23 mouse cellular contexts compared by ENCODE assay signal in the genomic region with DNA sequence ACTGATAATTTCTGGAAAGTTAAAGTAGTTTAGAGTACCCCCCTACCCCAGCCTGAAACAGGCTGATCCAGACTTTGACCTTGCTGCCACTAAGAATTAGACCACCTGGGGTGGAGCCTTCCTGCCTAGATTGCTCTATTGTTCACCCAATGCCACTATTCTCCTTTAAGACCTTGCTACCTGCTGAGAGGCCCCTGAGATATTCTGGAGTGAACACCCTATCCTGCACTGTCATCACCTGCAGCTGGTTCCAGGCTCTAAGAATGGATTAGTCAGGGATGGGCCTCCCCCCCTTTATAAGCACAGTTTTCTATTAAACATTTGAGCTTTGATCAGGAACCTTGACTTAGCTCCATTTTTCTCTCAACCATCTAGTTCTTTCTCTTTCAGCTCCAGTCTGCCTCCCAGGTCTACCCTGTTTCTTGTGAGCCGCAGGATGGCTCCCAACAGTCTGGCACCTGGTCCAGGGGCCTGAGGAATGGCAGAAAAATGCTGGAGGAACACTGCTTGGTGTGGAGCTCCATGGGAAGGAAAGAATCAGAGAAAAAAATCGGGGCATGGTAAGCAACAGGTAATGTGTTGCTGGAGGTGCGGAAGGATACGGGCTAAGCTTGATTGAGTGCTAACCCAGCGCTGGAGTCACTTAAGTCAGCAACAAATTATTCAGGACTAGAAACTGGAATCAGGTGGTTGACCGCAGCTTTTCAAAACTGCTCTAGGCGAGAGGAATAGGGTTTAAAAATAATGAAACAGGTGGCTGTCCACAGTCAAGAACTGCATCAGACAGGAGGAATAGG.
"Had no signal": no experiment of that assay in that cellular context is flagged by ENCODE, and none has a peak within 500 bp of the region (broad histone marks: within the 10 kb centered on the region; RNA-seq: fewer than 3 reads in every experiment).

No protein-coding gene starts in this region.

- H3K9me3 ChIP-seq: liver, embryonic 12.5 days; liver, embryonic 15.5 days; lung, embryonic 15.5 days; megakaryocyte, embryonic 14.5 days; midbrain, embryonic 13.5 days had no signal

- H3K4me2 ChIP-seq: limb, embryonic 13.5 days; liver, embryonic 12.5 days; liver, embryonic 15.5 days; lung, embryonic 15.5 days; midbrain, embryonic 13.5 days; neural tube, embryonic 13.5 days had no signal

- H3K4me1 ChIP-seq: limb, embryonic 13.5 days; liver, embryonic 12.5 days; liver, embryonic 15.5 days; lung, embryonic 15.5 days; megakaryocyte, embryonic 14.5 days; midbrain, embryonic 13.5 days; neural tube, embryonic 13.5 days had no signal

- ATAC-seq: intestine, embryonic 16.5 days; liver, embryonic 12.5 days; midbrain, embryonic 13.5 days had no signal

- H3K27ac ChIP-seq: left cerebral cortex, adult 2 months; limb, embryonic 13.5 days; liver, embryonic 12.5 days; liver, embryonic 15.5 days; lung, embryonic 15.5 days; midbrain, embryonic 13.5 days; neural tube, embryonic 13.5 days had no signal

- DNase-seq: kidney, adult 18-20 months; kidney, adult 9 months; kidney, postnatal 14 days; kidney, postnatal 4 days; layer of hippocampus, postnatal 36 days; liver; lung, adult 18-20 months; lung, postnatal 10 days; lung, postnatal 36 days; retina, postnatal 1 day; right cerebral cortex, postnatal 25 days; thymus, adult 18-20 months; thymus, postnatal 36 days had no signal

- H3K36me3 ChIP-seq: limb, embryonic 13.5 days; liver, embryonic 12.5 days; liver, embryonic 15.5 days; lung, embryonic 15.5 days; midbrain, embryonic 13.5 days; neural tube, embryonic 13.5 days had no signal

- H3K9ac ChIP-seq: limb, embryonic 13.5 days; liver, embryonic 12.5 days; liver, embryonic 15.5 days; lung, embryonic 15.5 days; midbrain, embryonic 13.5 days; neural tube, embryonic 13.5 days had no signal

- H3K27me3 ChIP-seq: limb, embryonic 13.5 days; liver, embryonic 12.5 days; liver, embryonic 15.5 days; lung, embryonic 15.5 days; megakaryocyte, embryonic 14.5 days; midbrain, embryonic 13.5 days; neural tube, embryonic 13.5 days had no signal

- H3K4me3 ChIP-seq: left cerebral cortex, adult 2 months; limb, embryonic 13.5 days; liver, embryonic 12.5 days; liver, embryonic 15.5 days; lung, embryonic 15.5 days; megakaryocyte, embryonic 14.5 days; midbrain, embryonic 13.5 days; myocyte; neural tube, embryonic 13.5 days had no signal
